Mouse (Mus musculus): Measurements from ENCODE around the gene Acod1. TPM values are rescaled to one million over a fixed set of nuclear protein-coding genes. Genes with fewer than 3 reads are reported as not detected.

The Acod1 gene
- polyA plus RNA-seq, 1 experiment from 2014 or later: not detected

DNA sequence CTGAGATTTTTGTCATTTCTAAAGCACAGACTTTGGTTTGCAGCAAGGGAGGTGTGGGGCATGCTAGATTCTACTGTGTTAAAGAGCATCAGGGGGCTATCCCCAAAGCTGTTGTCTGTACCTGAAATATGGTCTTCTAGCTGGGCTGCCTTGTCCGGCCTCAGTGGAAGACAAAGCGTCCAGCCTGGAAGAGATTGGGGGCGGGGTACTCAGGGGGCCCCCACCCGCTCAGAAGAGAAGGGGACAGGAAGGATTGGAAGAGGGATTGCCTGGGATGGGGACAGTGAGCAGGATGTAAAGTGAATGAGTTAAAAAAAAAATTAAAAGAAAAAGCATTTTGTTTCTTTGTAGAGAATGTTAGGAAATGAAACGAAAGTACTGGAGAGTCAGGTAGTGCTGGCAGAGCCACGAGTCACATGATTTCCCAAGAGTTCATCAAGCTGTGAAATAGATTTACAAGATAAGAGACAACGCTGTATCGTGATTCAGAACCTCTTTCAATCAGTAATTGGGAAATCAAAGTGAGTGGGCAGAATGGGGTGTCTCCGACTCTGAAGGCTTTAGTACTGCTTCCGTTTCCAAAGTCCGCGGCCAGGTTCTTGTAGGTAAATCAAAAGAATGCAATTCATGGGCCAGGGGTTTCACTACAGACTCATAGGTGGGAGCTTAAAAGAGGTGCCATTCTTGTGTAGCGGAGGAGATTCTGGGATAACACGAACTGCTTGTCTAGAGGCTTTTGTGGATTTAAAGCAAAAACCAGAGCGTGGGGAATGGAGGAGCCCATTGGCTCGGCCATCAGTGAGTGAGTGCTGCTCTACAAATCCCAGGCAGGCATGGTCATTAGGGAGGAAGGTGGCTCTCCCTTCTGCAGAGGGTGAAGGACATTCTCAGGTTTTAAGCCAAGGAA lies 31.5 kb downstream of the Acod1 start:
- H3K27me3 ChIP-seq (ENCODE audit: control insufficient read depth, insufficient read depth, low read length): no peaks in the 10 kb centered on the region
- H3K4me3 ChIP-seq (ENCODE audit: low read depth, low read length): no peak overlapping the region
- no peak for ATAC-seq (ENCODE audit: low FRiP score)
- no peak overlapping the region for H3K27ac ChIP-seq (ENCODE audit: low read depth, low read length)
- DNase-seq (ENCODE audit: low spot score, missing footprints): peak; percentile 76
- no peaks in the 10 kb centered on the region for H3K9me3 ChIP-seq (ENCODE audit: control insufficient read depth, low read length)
- H3K36me3 ChIP-seq (ENCODE audit: control insufficient read depth, insufficient read depth, low read length): peaks cover 3% of the 10 kb centered on the region; the same call in 1 of the 2 replicates
- H3K4me2 ChIP-seq: no peak overlapping the region
- no peaks in the 10 kb centered on the region for H3K4me1 ChIP-seq (ENCODE audit: control insufficient read depth, insufficient read depth, low read length)
- 89% methylated on average over 16 of the region's 16 CpGs for WGBS
- H3K9ac ChIP-seq (ENCODE audit: low read length): no peak overlapping the region

GRCm38 (mm10) chr14:103079209-103079977 lies 32.6 kb downstream of the Acod1 start:
- WGBS: 88% methylated on average over 9 of the region's 9 CpGs
- H3K27ac ChIP-seq (ENCODE audit: low read depth, low read length): no peak overlapping the region
- no peaks in the 10 kb centered on the region for H3K27me3 ChIP-seq (ENCODE audit: control insufficient read depth, insufficient read depth, low read length)
- no peaks in the 10 kb centered on the region for H3K4me1 ChIP-seq (ENCODE audit: control insufficient read depth, insufficient read depth, low read length)
- peaks cover 3% of the 10 kb centered on the region; the same call in 1 of the 2 replicates for H3K36me3 ChIP-seq (ENCODE audit: control insufficient read depth, insufficient read depth, low read length)
- H3K4me2 ChIP-seq: no peak overlapping the region
- H3K9ac ChIP-seq (ENCODE audit: low read length): no peak overlapping the region
- DNase-seq (ENCODE audit: low spot score, missing footprints): peak; percentile 26
- 0 out of 2 replicates have a peak, but pooled peaks have one; percentile 57 for ATAC-seq (ENCODE audit: low FRiP score)
- H3K9me3 ChIP-seq (ENCODE audit: control insufficient read depth, low read length): no peaks in the 10 kb centered on the region
- no peak overlapping the region for H3K4me3 ChIP-seq (ENCODE audit: low read depth, low read length)

- no peaks in the 10 kb centered on the region for H3K4me1 ChIP-seq (ENCODE audit: control insufficient read depth, insufficient read depth, low read length)
- no peak for ATAC-seq (ENCODE audit: low FRiP score)
- no peaks in the 10 kb centered on the region for H3K9me3 ChIP-seq (ENCODE audit: control insufficient read depth, low read length)
- DNase-seq (ENCODE audit: low spot score, missing footprints): no peak
- no peak overlapping the region for H3K27ac ChIP-seq (ENCODE audit: low read depth, low read length)
- no peak overlapping the region for H3K4me3 ChIP-seq (ENCODE audit: low read depth, low read length)
- peaks cover 3% of the 10 kb centered on the region; the same call in 1 of the 2 replicates for H3K36me3 ChIP-seq (ENCODE audit: control insufficient read depth, insufficient read depth, low read length)
- 84% methylated on average over 1 of the region's 1 CpGs for WGBS
- no peaks in the 10 kb centered on the region for H3K27me3 ChIP-seq (ENCODE audit: control insufficient read depth, insufficient read depth, low read length)
- no peak overlapping the region for H3K9ac ChIP-seq (ENCODE audit: low read length)
- no peak overlapping the region for H3K4me2 ChIP-seq
These were observed 39.2 kb downstream of the Acod1 start for GRCm38 (mm10) chr14:103085840-103086533.

DNA sequence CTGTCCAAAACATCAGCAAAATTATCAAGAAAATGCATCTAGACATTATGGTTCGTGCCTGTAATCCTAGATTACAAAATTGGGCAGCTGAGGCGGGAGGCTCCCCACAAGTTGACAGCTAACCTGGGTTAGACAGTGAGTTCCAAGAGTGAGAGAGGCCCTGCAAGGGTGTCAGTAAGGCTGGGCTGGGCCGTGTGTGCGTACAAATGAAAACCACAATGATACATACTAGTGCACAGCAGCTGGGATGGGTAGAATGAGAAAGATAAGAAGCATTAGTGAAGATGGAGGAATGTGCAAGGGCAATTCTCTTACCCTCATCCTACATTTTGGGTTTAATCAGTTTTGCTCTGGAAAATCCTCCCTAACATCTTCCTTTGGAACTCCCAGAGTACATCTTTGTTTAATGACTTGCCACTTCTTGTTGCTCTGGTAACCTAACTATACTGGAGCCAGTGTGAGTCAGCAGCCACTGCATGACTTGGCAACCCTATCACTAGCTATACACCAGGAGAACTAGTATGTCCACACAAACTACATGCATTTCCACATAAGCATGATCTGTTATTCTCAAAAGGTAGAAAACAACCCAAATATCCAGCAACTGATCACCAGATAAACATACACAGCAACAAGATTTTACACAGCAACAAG lies 40.0 kb downstream of the Acod1 start:
- 95% methylated on average over 4 of the region's 4 CpGs for WGBS
- DNase-seq (ENCODE audit: low spot score, missing footprints) (no peak), ATAC-seq (ENCODE audit: low FRiP score) (no peak)
- Histone ChIP-seq H3K36me3 (ENCODE audit: control insufficient read depth, insufficient read depth, low read length) (peaks cover 3% of the 10 kb centered on the region; the same call in 1 of the 2 replicates), H3K27ac (ENCODE audit: low read depth, low read length) (no peak overlapping the region), H3K4me1 (ENCODE audit: control insufficient read depth, insufficient read depth, low read length) (no peaks in the 10 kb centered on the region), H3K4me3 (ENCODE audit: low read depth, low read length) (no peak overlapping the region), H3K27me3 (ENCODE audit: control insufficient read depth, insufficient read depth, low read length) (no peaks in the 10 kb centered on the region), H3K4me2 (no peak overlapping the region), H3K9ac (ENCODE audit: low read length) (no peak overlapping the region), H3K9me3 (ENCODE audit: control insufficient read depth, low read length) (no peaks in the 10 kb centered on the region)

- H3K4me2 ChIP-seq: no peak overlapping the region
- no peaks in the 10 kb centered on the region for H3K9me3 ChIP-seq (ENCODE audit: control insufficient read depth, low read length)
- no peak overlapping the region for H3K9ac ChIP-seq (ENCODE audit: low read length)
- no peak overlapping the region for H3K4me3 ChIP-seq (ENCODE audit: low read depth, low read length)
- H3K27me3 ChIP-seq (ENCODE audit: control insufficient read depth, insufficient read depth, low read length): no peaks in the 10 kb centered on the region
- no peaks in the 10 kb centered on the region for H3K4me1 ChIP-seq (ENCODE audit: control insufficient read depth, insufficient read depth, low read length)
- no peak overlapping the region for H3K27ac ChIP-seq (ENCODE audit: low read depth, low read length)
- peaks cover 3% of the 10 kb centered on the region; the same call in 1 of the 2 replicates for H3K36me3 ChIP-seq (ENCODE audit: control insufficient read depth, insufficient read depth, low read length)
- DNase-seq (ENCODE audit: low spot score, missing footprints): no peak
- no peak for ATAC-seq (ENCODE audit: low FRiP score)
- WGBS: 86% methylated on average over 5 of the region's 5 CpGs
These were observed 41.1 kb downstream of the Acod1 start for GRCm38 (mm10) chr14:103087846-103088245.

- no peaks in the 10 kb centered on the region for H3K4me1 ChIP-seq (ENCODE audit: control insufficient read depth, insufficient read depth, low read length)
- DNase-seq (ENCODE audit: low spot score, missing footprints): peak; percentile 96
- no peaks in the 10 kb centered on the region for H3K9me3 ChIP-seq (ENCODE audit: control insufficient read depth, low read length)
- no peak overlapping the region for H3K4me2 ChIP-seq
- no peak overlapping the region for H3K27ac ChIP-seq (ENCODE audit: low read depth, low read length)
- 74% methylated on average over 6 of the region's 6 CpGs for WGBS
- peaks cover 3% of the 10 kb centered on the region; the same call in 1 of the 2 replicates for H3K36me3 ChIP-seq (ENCODE audit: control insufficient read depth, insufficient read depth, low read length)
- no peaks in the 10 kb centered on the region for H3K27me3 ChIP-seq (ENCODE audit: control insufficient read depth, insufficient read depth, low read length)
- no peak overlapping the region for H3K9ac ChIP-seq (ENCODE audit: low read length)
- peak; percentile 30; the same call in 1 of the 2 replicates for ATAC-seq (ENCODE audit: low FRiP score)
- no peak overlapping the region for H3K4me3 ChIP-seq (ENCODE audit: low read depth, low read length)
These were observed 41.8 kb downstream of the Acod1 start for GRCm38 (mm10) chr14:103088624-103089023.

GRCm38 (mm10) chr14:103093236-103093635 lies 46.5 kb downstream of the Acod1 start:
- Histone ChIP-seq H3K4me2 (no peak overlapping the region), H3K36me3 (ENCODE audit: control insufficient read depth, insufficient read depth, low read length) (peaks cover 3% of the 10 kb centered on the region; the same call in 1 of the 2 replicates), H3K4me3 (ENCODE audit: low read depth, low read length) (no peak overlapping the region), H3K4me1 (ENCODE audit: control insufficient read depth, insufficient read depth, low read length) (peaks cover 8% of the 10 kb centered on the region; the same call in 1 of the 2 replicates), H3K9me3 (ENCODE audit: control insufficient read depth, low read length) (no peaks in the 10 kb centered on the region), H3K27ac (ENCODE audit: low read depth, low read length) (no peak overlapping the region), H3K9ac (ENCODE audit: low read length) (no peak overlapping the region), H3K27me3 (ENCODE audit: control insufficient read depth, insufficient read depth, low read length) (no peaks in the 10 kb centered on the region)
- 89% methylated on average over 3 of the region's 3 CpGs for WGBS
- DNase-seq (ENCODE audit: low spot score, missing footprints) (peak; percentile 67), ATAC-seq (ENCODE audit: low FRiP score) (no peak)

DNA sequence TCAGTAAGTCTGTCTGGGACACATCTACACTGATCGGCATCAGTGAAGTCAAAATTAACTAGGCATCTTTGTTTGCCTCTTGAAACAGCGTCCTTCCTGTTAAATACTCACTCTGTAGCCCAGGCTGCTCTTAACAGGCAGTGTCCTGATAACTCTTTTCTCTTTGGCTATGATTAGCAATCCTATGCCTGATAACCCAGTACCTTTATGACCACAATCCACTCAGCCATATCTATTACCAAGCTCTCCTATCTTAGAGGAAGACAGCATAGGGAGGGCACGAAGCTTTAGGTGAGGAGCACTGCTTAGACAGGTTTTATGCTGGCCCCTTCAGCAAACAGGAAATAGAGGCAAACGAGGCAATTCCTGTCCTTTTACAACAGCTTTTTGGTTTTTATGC lies 46.9 kb downstream of the Acod1 start:
- ATAC-seq (ENCODE audit: low FRiP score) (no peak), DNase-seq (ENCODE audit: low spot score, missing footprints) (peak; percentile 33)
- Histone ChIP-seq H3K4me3 (ENCODE audit: low read depth, low read length) (no peak overlapping the region), H3K4me2 (no peak overlapping the region), H3K27ac (ENCODE audit: low read depth, low read length) (no peak overlapping the region), H3K9me3 (ENCODE audit: control insufficient read depth, low read length) (no peaks in the 10 kb centered on the region), H3K9ac (ENCODE audit: low read length) (no peak overlapping the region), H3K4me1 (ENCODE audit: control insufficient read depth, insufficient read depth, low read length) (peaks cover 8% of the 10 kb centered on the region; the same call in 1 of the 2 replicates), H3K36me3 (ENCODE audit: control insufficient read depth, insufficient read depth, low read length) (peaks cover 2% of the 10 kb centered on the region; the same call in 1 of the 2 replicates), H3K27me3 (ENCODE audit: control insufficient read depth, insufficient read depth, low read length) (no peaks in the 10 kb centered on the region)
- WGBS: 91% methylated on average over 4 of the region's 4 CpGs
